Mouse (Mus musculus) NIH3T3 (cell line): Measurements from ENCODE around the gene H2afv.
A peak's percentile ranks its signal among the peaks of the same experiment; 100 is the strongest.

Experiments used
- DNase-seq: peaks from one replicate; pipeline ENCODE4 v3.0.0-alpha.2; 2012; ENCODE audit warnings: low read depth

The H2afv gene

GRCm38 (mm10) chr11:6444077-6444853 lies at the start of gene H2afv:
Gene H2afv, minus strand, starts transcription at chr11:6444443.
- peak; percentile 100 for DNase-seq

GRCm38 (mm10) chr11:6489691-6490503 lies 45.7 kb upstream of the H2afv start:
- peak; percentile 36 for DNase-seq

- peak; percentile 51 for DNase-seq
These were observed 45.0 kb upstream of the H2afv start for GRCm38 (mm10) chr11:6489257-6489656.

- no peak for DNase-seq
These were observed 43.9 kb upstream of the H2afv start for GRCm38 (mm10) chr11:6488041-6488684.

GRCm38 (mm10) chr11:6487496-6487895 lies 43.3 kb upstream of the H2afv start:
- DNase-seq: no peak

- DNase-seq: no peak
These were observed 42.7 kb upstream of the H2afv start for GRCm38 (mm10) chr11:6486916-6487315.

- DNase-seq: no peak
These were observed 40.2 kb upstream of the H2afv start for GRCm38 (mm10) chr11:6484244-6484959.

- DNase-seq: no peak
These were observed 38.9 kb upstream of the H2afv start for GRCm38 (mm10) chr11:6483103-6483502.

GRCm38 (mm10) chr11:6481669-6482185 lies 37.5 kb upstream of the H2afv start:
- no peak for DNase-seq

GRCm38 (mm10) chr11:6480681-6481405 lies 36.6 kb upstream of the H2afv start:
- no peak for DNase-seq

- DNase-seq: no peak
These were observed 35.9 kb upstream of the H2afv start for GRCm38 (mm10) chr11:6480191-6480590.

- no peak for DNase-seq
These were observed 35.0 kb upstream of the H2afv start for GRCm38 (mm10) chr11:6479231-6479630.

GRCm38 (mm10) chr11:6477350-6477749 lies 33.1 kb upstream of the H2afv start:
- no peak for DNase-seq

- no peak for DNase-seq
These were observed 32.6 kb upstream of the H2afv start for GRCm38 (mm10) chr11:6476876-6477275.

- DNase-seq: peak; percentile 94
These were observed 31.7 kb upstream of the H2afv start, which contains the start of gene Purb for GRCm38 (mm10) chr11:6475867-6476484. Gene Purb, minus strand, starts transcription at chr11:6475917.

- peak; percentile 68 for DNase-seq
These were observed 30.9 kb upstream of the H2afv start for GRCm38 (mm10) chr11:6474874-6475731.

- DNase-seq: no peak
These were observed 30.1 kb upstream of the H2afv start for GRCm38 (mm10) chr11:6474381-6474780.

- DNase-seq: peak; percentile 48
These were observed 27.8 kb upstream of the H2afv start for GRCm38 (mm10) chr11:6472076-6472475.

GRCm38 (mm10) chr11:6471493-6471892 lies 27.2 kb upstream of the H2afv start:
- DNase-seq: no peak

GRCm38 (mm10) chr11:6471054-6471453 lies 26.8 kb upstream of the H2afv start:
- no peak for DNase-seq
